Mouse (Mus musculus): ENCODE measurements around the gene Epn2. TPM values are rescaled to one million over a fixed set of nuclear protein-coding genes. Genes with fewer than 3 reads are reported as not detected.

The Epn2 gene
- 26.0 and 34.3 TPM in 2 replicates for polyA plus RNA-seq (2015; fragmentation: Nextera tagmentation; extraction: Ambion mirVana)

GRCm38 (mm10) chr11:61578983-61579877, at the start of gene Epn2:
Gene Epn2 (minus strand): TSS chr11:61579687.

GRCm38 (mm10) chr11:61504713-61505257, 74.7 kb downstream of the Epn2 start, which contains the start of gene B9d1:
Gene B9d1 (plus strand): TSS chr11:61505144.

GRCm38 (mm10) chr11:61494129-61494997, 85.1 kb downstream of the Epn2 start, which contains the start of gene Mapk7:
Gene Mapk7 (minus strand): TSS chr11:61494406.

GRCm38 (mm10) chr11:61484613-61485540, 94.6 kb downstream of the Epn2 start, which contains the start of gene Mfap4:
Gene Mfap4 (plus strand): TSS chr11:61485431.

Other genes with a start within 250 kb of the Epn2 start
- not detected in 2 replicates for gene Slc47a2, start 236.8 kb downstream of the Epn2 start, polyA plus RNA-seq (2015; fragmentation: Nextera tagmentation; extraction: Ambion mirVana)
- 3.0 and 3.3 TPM in 2 replicates for gene Slc47a1, start 201.3 kb downstream of the Epn2 start, polyA plus RNA-seq (2015; fragmentation: Nextera tagmentation; extraction: Ambion mirVana)
- gene Rnf112, start 125.6 kb downstream of the Epn2 start, polyA plus RNA-seq (2015; fragmentation: Nextera tagmentation; extraction: Ambion mirVana) = 0.17 and 0.25 TPM in 2 replicates
- gene Mfap4, start 94.3 kb downstream of the Epn2 start, polyA plus RNA-seq (2015; fragmentation: Nextera tagmentation; extraction: Ambion mirVana) = 366 and 434 TPM in 2 replicates
- gene Mapk7, start 85.3 kb downstream of the Epn2 start, polyA plus RNA-seq (2015; fragmentation: Nextera tagmentation; extraction: Ambion mirVana) = 25.2 and 28.8 TPM in 2 replicates
- 15.3 and 17.5 TPM in 2 replicates for gene B9d1, start 74.5 kb downstream of the Epn2 start, polyA plus RNA-seq (2015; fragmentation: Nextera tagmentation; extraction: Ambion mirVana)
- 4.9 and 8.0 TPM in 2 replicates for gene Grap, start 73.6 kb upstream of the Epn2 start, polyA plus RNA-seq (2015; fragmentation: Nextera tagmentation; extraction: Ambion mirVana)
- gene Fam83g, start 104.4 kb upstream of the Epn2 start, polyA plus RNA-seq (2015; fragmentation: Nextera tagmentation; extraction: Ambion mirVana) = 4.5 and 4.7 TPM in 2 replicates
- gene Slc5a10, start 141.1 kb upstream of the Epn2 start, polyA plus RNA-seq (2015; fragmentation: Nextera tagmentation; extraction: Ambion mirVana) = 0.08 and 0.13 TPM in 2 replicates
- 12.1 and 13.7 TPM in 2 replicates for gene Prpsap2, start 182.4 kb upstream of the Epn2 start, polyA plus RNA-seq (2015; fragmentation: Nextera tagmentation; extraction: Ambion mirVana)